Mouse (Mus musculus) liver, adult 2 months (tissue): ENCODE results near the gene Syngr1. TPM values are rescaled to one million over a fixed set of nuclear protein-coding genes. Genes with fewer than 3 reads are reported as not detected.

ENCODE experiments used
- DNase-seq: peaks from one replicate; pipeline ENCODE4 v3.0.0-alpha.2; 2011; ENCODE audit warnings: low read depth, low spot score; ENCODE audit errors: extremely low read depth
- H3K27ac ChIP-seq: fragments of 200-500 bp; replicated peaks from 2 replicates; pipeline ENCODE4 v1.5.1; 2012; ENCODE audit warnings: low read depth, mild to moderate bottlenecking, control low read depth, inconsistent platforms, low read length; ENCODE audit not compliant: insufficient read depth
- H3K27me3 ChIP-seq: fragments of 200-500 bp; 2 replicates; pipeline ENCODE4 v1.6.1; 2012; ENCODE audit warnings: mild to moderate bottlenecking, moderate library complexity, low read length, inconsistent platforms; ENCODE audit not compliant: control insufficient read depth, insufficient read depth
- H3K36me3 ChIP-seq: fragments of 200-500 bp; 2 replicates; pipeline ENCODE4 v1.6.1; 2012; ENCODE audit warnings: low read length, inconsistent platforms; ENCODE audit not compliant: control insufficient read depth, insufficient read depth
- H3K4me1 ChIP-seq: fragments of 200-500 bp; 2 replicates; pipeline ENCODE4 v1.6.1; 2011; ENCODE audit warnings: low read length; ENCODE audit not compliant: control insufficient read depth, insufficient read depth
- H3K4me3 ChIP-seq: fragments of 200-500 bp; 2 replicates; pipeline ENCODE4 v1.5.1; 2011; ENCODE audit warnings: low read depth, mild to moderate bottlenecking, control low read depth, low read length, moderate library complexity; ENCODE audit not compliant: insufficient read depth
- H3K79me2 ChIP-seq: fragments of 200-500 bp; 2 replicates; pipeline ENCODE4 v1.6.1; 2012; ENCODE audit warnings: inconsistent platforms, mild to moderate bottlenecking, low read length, moderate library complexity; ENCODE audit not compliant: control insufficient read depth, insufficient read depth
- H3K9ac ChIP-seq: fragments of 200-500 bp; 2 replicates; pipeline ENCODE4 v1.6.1; 2012; ENCODE audit warnings: low read depth, mild to moderate bottlenecking, control low read depth, inconsistent platforms, low read length
- CTCF ChIP-seq: fragments of 200-500 bp; IDR thresholded peaks from 2 replicates; pipeline ENCODE4 v1.5.1; 2011; ENCODE audit warnings: low read depth, low read length, control low read depth
- POLR2A ChIP-seq: fragments of 200-500 bp; IDR thresholded peaks from 2 replicates; pipeline ENCODE4 v1.6.1; 2011; ENCODE audit warnings: low read length, control low read depth; ENCODE audit not compliant: insufficient read depth; ENCODE audit errors: extremely low read depth
- WGBS: fragments of 180-500 bp; shearing (Covaris S2); methylation state at CpG from one replicate; pipeline ENCODE4 v1.1.7; 2018; 5-methylcytosine and 5-hydroxymethylcytosine counted together
- polyA plus RNA-seq: library from polyadenylated mRNA; depleted of rRNA; stranded (reverse); fragments of >200 nt; gene quantifications from 2 replicates; pipeline ENCODE4 v1.2.3, GENCODE M21; 2012
- total RNA-seq: library from RNA; depleted of rRNA; stranded (reverse); fragments of >200 nt; gene quantifications from 2 replicates; pipeline ENCODE4 v1.2.3, GENCODE M21; 2014

The Syngr1 gene
- total and polyA plus RNA-seq, 2 experiments = 0.28 to 1.6 TPM

DNA sequence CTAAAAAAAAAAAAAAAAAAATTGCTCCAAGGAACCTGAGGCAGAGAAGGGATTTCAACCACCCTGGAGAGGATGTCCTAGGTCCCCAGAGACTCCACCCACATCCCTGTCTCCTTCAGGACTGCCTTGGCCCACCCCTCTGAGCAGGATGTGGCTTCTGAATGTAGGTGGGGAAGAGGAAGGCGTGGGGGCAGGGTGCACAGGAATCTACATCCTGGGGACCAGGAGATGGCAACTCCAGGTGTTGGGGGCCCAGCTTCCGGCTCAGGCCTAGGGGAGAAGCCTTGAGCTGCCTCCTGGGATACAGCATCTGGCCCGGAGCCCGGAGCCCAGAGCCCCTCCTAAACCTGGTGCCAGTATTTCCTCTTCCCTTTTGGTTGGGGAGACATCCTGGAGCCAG lies 41.0 kb upstream of the Syngr1 start:
- no peak for TF ChIP-seq POLR2A
- Histone ChIP-seq H3K4me1 (no peaks in the 10 kb centered on the region), H3K4me3 (no peak overlapping the region), H3K36me3 (no peaks in the 10 kb centered on the region), H3K9ac (no peak overlapping the region), H3K27ac (no peak overlapping the region), H3K79me2 (no peaks in the 10 kb centered on the region), H3K27me3 (no peaks in the 10 kb centered on the region)
- DNase-seq = no peak
- 74% methylated on average over 4 of the region's 4 CpGs for WGBS

DNA sequence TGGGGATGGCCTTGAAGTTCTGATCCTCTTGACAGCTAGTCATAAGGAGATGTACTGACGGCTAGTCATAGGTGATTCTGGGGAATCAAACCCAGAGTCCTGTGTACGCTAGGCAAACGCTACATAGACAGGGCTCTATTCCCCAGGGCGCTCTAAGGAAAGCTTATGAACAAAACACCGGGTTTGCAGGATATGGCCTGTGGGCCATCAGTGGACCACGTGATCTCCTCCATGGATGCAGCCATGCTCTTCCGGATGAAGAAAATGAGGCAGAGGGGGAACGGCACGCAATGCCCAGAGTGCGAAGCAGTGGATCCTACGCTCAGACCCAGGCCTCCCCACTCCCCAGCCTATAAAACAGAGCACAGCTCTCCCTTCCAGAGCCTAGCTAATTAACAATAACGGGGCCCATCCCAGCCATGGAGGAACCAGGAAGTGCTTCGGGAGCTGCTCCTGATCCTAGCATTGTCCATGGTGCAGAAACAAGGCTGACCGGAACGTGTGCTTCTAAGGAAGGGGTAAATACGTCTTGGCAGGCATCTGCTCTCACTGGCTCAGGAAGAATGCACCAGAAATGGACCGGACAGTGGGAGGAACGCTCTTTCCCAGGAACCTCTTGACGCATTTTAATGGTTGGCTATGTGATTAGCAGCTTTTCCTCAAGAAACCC lies 39.9 kb upstream of the Syngr1 start:
- TF ChIP-seq POLR2A (no peak), CTCF (no peak)
- Histone ChIP-seq H3K4me1 (no peaks in the 10 kb centered on the region), H3K27me3 (no peaks in the 10 kb centered on the region), H3K79me2 (no peaks in the 10 kb centered on the region), H3K36me3 (no peaks in the 10 kb centered on the region), H3K9ac (no peak overlapping the region), H3K4me3 (no peak overlapping the region), H3K27ac (no peak overlapping the region)
- WGBS = 77% methylated on average over 19 of the region's 19 CpGs
- no peak for DNase-seq

DNA sequence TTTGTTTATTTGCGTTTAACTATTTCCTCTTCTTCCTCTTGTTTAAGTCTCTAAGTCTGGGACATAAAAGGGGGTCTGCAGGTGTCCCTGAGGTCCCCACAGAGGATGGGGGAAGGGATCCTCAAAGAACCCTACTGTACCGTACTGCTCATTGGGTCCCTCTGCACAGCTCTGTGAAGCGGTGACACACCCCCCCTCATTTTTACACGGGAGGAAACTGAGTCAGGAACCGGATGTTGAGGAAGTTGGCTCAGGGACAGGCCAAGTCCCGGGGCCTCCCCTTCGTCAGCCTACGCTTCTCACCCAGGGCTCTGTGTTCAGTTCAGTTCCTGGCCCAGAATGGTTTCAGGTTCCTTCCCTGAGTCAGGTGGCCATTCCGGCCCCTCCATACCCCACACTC lies 39.4 kb upstream of the Syngr1 start:
- no peak overlapping the region for H3K27ac ChIP-seq
- no peaks in the 10 kb centered on the region for H3K36me3 ChIP-seq
- WGBS = 83% methylated on average over 9 of the region's 9 CpGs
- H3K79me2 ChIP-seq = no peaks in the 10 kb centered on the region
- H3K9ac ChIP-seq = no peak overlapping the region
- H3K4me1 ChIP-seq = no peaks in the 10 kb centered on the region
- TF ChIP-seq CTCF (no peak), POLR2A (no peak)
- H3K4me3 ChIP-seq = no peak overlapping the region
- H3K27me3 ChIP-seq = no peaks in the 10 kb centered on the region
- no peak for DNase-seq

DNA sequence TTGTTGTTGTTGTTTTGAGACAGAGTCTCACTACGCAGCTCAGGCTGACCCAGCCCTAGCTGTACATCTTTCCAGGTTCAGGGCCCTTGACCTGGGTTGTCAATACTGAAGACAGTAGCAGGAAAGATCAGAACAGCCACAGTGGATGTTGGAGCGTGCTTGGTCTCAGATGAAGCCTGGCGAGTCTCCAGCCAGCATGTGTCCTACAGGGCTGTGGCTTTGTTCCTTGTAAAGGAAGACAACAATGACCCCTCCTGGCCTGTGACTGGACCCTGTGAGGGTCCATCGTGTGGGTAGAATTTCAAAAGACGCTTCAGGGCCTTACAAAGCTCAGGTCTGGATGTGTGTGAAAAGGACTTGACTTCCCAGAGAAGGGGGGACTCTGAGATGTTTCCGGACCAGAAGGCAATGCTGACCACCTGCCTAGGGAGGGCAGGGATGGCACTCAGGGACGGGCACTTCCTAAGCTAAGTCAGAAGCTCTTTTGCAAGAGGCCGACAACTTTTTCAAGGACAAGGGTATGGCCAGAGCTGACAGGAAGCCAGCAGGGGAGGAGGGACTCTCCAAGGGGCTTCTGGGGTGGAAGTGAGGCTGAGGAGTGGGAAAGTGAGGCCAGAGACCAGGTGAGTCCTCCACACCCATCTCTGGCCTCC lies 37.6 kb upstream of the Syngr1 start:
- no peaks in the 10 kb centered on the region for H3K79me2 ChIP-seq
- no peak overlapping the region for H3K9ac ChIP-seq
- no peak for TF ChIP-seq CTCF
- no peak for TF ChIP-seq POLR2A
- H3K27me3 ChIP-seq = no peaks in the 10 kb centered on the region
- no peaks in the 10 kb centered on the region for H3K36me3 ChIP-seq
- H3K27ac ChIP-seq = no peak overlapping the region
- H3K4me1 ChIP-seq = no peaks in the 10 kb centered on the region
- no peak overlapping the region for H3K4me3 ChIP-seq
- DNase-seq = no peak
- 81% methylated on average over 8 of the region's 8 CpGs for WGBS

DNA sequence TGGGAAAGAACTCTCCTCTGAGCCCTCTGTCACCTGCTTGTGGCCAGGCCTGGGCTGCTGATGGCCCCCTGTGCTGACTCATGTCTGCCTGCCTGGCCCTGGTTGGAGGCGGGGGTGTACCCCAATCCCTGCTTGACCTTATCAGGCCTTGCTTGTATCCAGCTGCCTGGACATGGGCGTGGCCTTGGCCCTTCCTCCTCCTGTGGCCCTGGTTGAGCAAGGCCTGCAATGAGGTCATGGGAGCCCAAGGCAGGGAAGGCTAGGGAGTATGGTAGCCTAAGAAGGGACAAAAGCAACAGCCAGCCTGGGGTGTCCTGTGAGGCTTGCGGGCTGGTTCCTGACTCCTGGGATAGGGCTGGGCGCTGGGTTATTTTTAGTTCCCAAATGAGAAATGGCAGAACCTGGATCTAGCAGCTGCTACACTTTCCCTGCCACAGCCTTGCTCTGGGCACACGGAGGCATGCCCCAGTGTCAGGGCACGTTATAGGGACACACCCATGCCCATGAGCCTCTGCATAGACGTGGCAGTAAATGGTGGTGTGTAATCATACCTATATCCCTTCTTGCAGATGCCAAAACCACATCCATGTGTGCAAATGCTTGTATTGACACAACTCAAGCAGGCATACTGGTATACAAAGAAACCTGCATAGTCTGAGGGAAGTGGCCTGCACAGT lies 37.0 kb upstream of the Syngr1 start:
- Histone ChIP-seq H3K4me3 (no peak overlapping the region), H3K79me2 (no peaks in the 10 kb centered on the region), H3K36me3 (no peaks in the 10 kb centered on the region), H3K9ac (no peak overlapping the region), H3K27me3 (no peaks in the 10 kb centered on the region), H3K4me1 (no peaks in the 10 kb centered on the region), H3K27ac (no peak overlapping the region)
- WGBS = 78% methylated on average over 7 of the region's 7 CpGs
- TF ChIP-seq POLR2A (no peak), CTCF (no peak)
- DNase-seq = no peak

DNA sequence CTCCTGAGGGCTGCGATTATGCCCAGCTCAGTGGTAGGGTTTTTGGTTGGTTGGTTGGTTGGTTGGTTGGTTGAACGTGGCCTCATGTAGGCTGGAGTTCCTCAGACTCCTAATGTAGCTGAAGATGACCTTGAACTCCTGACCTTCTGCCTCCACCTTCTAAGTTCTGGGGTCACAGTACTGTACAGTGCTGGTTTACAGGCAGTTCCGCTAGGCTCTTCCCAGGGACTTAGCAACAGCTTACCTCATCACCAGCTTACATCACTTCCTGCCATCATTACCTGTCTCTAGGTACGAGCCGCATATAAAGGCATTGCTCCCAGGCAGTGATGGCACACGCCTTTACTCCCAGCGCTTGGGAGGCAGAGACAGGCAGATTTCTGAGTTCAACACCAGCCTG lies 33.0 kb upstream of the Syngr1 start:
- H3K27me3 ChIP-seq = no peaks in the 10 kb centered on the region
- H3K79me2 ChIP-seq = no peaks in the 10 kb centered on the region
- no peaks in the 10 kb centered on the region for H3K4me1 ChIP-seq
- DNase-seq = no peak
- WGBS = 89% methylated on average over 7 of the region's 7 CpGs
- H3K4me3 ChIP-seq = no peak overlapping the region
- TF ChIP-seq CTCF (no peak), POLR2A (no peak)
- no peak overlapping the region for H3K27ac ChIP-seq
- H3K36me3 ChIP-seq = no peaks in the 10 kb centered on the region
- H3K9ac ChIP-seq = no peak overlapping the region
